Comparison of ENCODE assay signal across 12 mouse cellular contexts in the genomic region with DNA sequence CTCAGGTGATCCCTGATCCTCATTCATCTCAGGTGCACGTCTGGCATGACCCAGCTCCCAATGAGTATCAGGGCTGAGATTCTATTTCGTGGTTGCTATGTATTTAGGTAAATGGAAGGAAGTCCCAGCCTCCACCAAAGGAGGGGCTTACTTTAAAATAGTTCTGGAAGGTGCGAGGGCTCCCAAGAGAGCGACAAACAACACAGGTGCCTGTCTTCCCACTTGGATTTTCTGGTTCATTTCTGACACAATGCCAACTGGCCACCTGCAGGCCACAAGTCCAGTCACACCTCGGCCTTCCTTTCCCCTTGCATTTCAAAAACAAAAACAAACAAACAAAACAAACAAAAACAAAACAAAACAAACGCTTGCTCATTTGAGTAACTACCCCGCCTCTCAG. TPM values are rescaled to one million over a fixed set of nuclear protein-coding genes. Genes with fewer than 3 reads are reported as not detected.
DNase-seq lines count a peak whose midpoint lies in the region; ATAC-seq lines count a peak whose summit lies in the region.
"Had no signal": no experiment of that assay in that cellular context is flagged by ENCODE, and none has a peak within 500 bp of the region (broad histone marks: within the 10 kb centered on the region; RNA-seq: fewer than 3 reads in every experiment).

No protein-coding gene starts in this region.

- H3K4me3 ChIP-seq in heart, embryonic 15.5 days, result 0 out of 2 replicates have a peak overlapping the region, but pooled peaks have one; percentile 67
- H3K4me3 ChIP-seq in lung, embryonic 16.5 days (ENCODE audit: low read length), result peak overlapping the region; percentile 66
- peak overlapping the region; percentile 62; the same call in 1 of the 2 replicates for H3K4me3 ChIP-seq in stomach, embryonic 15.5 days (replicated peaks)

- no peak overlapping the region for H3K4me2 ChIP-seq in heart, embryonic 15.5 days
- H3K4me2 ChIP-seq in lung, embryonic 16.5 days (ENCODE audit: low read depth, low read length), result peak overlapping the region; percentile 88
- H3K4me2 ChIP-seq in stomach, embryonic 15.5 days, result peak overlapping the region; percentile 97; the same call in 1 of the 2 replicates

- ATAC-seq in heart, embryonic 15.5 days (replicated peaks; ENCODE audit: insufficient number of reproducible peaks, insufficient read depth, low FRiP score, low read depth), result no peak
- ATAC-seq in lung, embryonic 16.5 days (ENCODE audit: low read depth), result no peak
- ATAC-seq in stomach, embryonic 15.5 days (ENCODE audit: insufficient read depth, low FRiP score, low read depth), result peak; percentile 21; the same call in 1 of the 2 replicates

- H3K27me3 ChIP-seq in heart, embryonic 15.5 days, result peaks cover 16% of the 10 kb centered on the region
- peaks cover 3% of the 10 kb centered on the region; the same call in 1 of the 2 replicates for H3K27me3 ChIP-seq in lung, embryonic 16.5 days (ENCODE audit: control insufficient read depth, insufficient read depth, low read depth, low read length)
- H3K27me3 ChIP-seq in stomach, embryonic 15.5 days (replicated peaks), result 0 out of 2 replicates have a peak, but pooled peaks cover 6% of the 10 kb centered on the region

- H3K27ac ChIP-seq in heart, embryonic 15.5 days, result no peak overlapping the region
- H3K27ac ChIP-seq in lung, embryonic 16.5 days (ENCODE audit: low read length), result peak overlapping the region; percentile 56; the same call in 1 of the 2 replicates
- peak overlapping the region; percentile 81; the same call in 1 of the 2 replicates for H3K27ac ChIP-seq in stomach, embryonic 15.5 days
- H3K27ac ChIP-seq: hindbrain, embryonic 10.5 days; limb, embryonic 12.5 days had no signal

- H3K9ac ChIP-seq in heart, embryonic 15.5 days, result no peak overlapping the region
- H3K9ac ChIP-seq in lung, embryonic 16.5 days (ENCODE audit: low read length), result no peak overlapping the region; the same call in 1 of the 2 replicates
- no peak overlapping the region for H3K9ac ChIP-seq in stomach, embryonic 15.5 days

- DNase-seq in heart, postnatal 25 days (ENCODE audit: low spot score), result no peak
- DNase-seq in lung, adult 18-20 months, result peak; percentile 24 to 52
- DNase-seq in lung, postnatal 4 days, result no peak
- no peak for DNase-seq in spleen, adult 12 weeks (ENCODE audit: low spot score)
- DNase-seq: heart, adult 18-20 months; kidney, adult 2 months; right cerebral cortex, postnatal 25 days had no signal

- no peaks in the 10 kb centered on the region for H3K9me3 ChIP-seq in heart, embryonic 15.5 days (replicated peaks)
- no peaks in the 10 kb centered on the region for H3K9me3 ChIP-seq in lung, embryonic 16.5 days (ENCODE audit: control insufficient read depth, low read length)
- no peaks in the 10 kb centered on the region for H3K9me3 ChIP-seq in stomach, embryonic 15.5 days
- H3K9me3 ChIP-seq: hindbrain, embryonic 10.5 days; limb, embryonic 12.5 days had no signal

- H3K4me1 ChIP-seq in heart, embryonic 15.5 days (replicated peaks), result peaks cover 9% of the 10 kb centered on the region
- H3K4me1 ChIP-seq in lung, embryonic 16.5 days (replicated peaks; ENCODE audit: control insufficient read depth, insufficient read depth, low read length), result no peaks in the 10 kb centered on the region; the same call in 1 of the 2 replicates
- peaks cover 8% of the 10 kb centered on the region; the same call in 1 of the 2 replicates for H3K4me1 ChIP-seq in stomach, embryonic 15.5 days

- no peaks in the 10 kb centered on the region for H3K36me3 ChIP-seq in heart, embryonic 15.5 days
- no peaks in the 10 kb centered on the region for H3K36me3 ChIP-seq in lung, embryonic 16.5 days (ENCODE audit: control insufficient read depth, insufficient read depth, low read length)
- H3K36me3 ChIP-seq in stomach, embryonic 15.5 days, result no peaks in the 10 kb centered on the region
- H3K36me3 ChIP-seq: hindbrain, embryonic 10.5 days; limb, embryonic 12.5 days had no signal

- WGBS in heart, embryonic 15.5 days, result 63% methylated on average over 7 of the region's 7 CpGs
- WGBS in lung, embryonic 16.5 days, result 35% methylated on average over 7 of the region's 7 CpGs
- WGBS in stomach, embryonic 15.5 days, result 38% methylated on average over 7 of the region's 7 CpGs

- intact Hi-C loops in heart, postnatal 25 days (cut with DNase I), result no loop called here

RNA-seq across cellular contexts. Expression of a gene that starts 1.4 kb away (rescaled TPM):
- polyA plus RNA-seq in heart, embryonic 15.5 days (2015; fragmentation: Nextera tagmentation; extraction: Ambion mirVana), result 3.2 and 6.7 TPM in 2 replicates
- total RNA-seq in heart, postnatal 25 days (2021), result under 1 TPM; 0.53 to 0.73 TPM
- polyA plus RNA-seq in lung, embryonic 16.5 days (2015; fragmentation: Nextera tagmentation; extraction: Ambion mirVana), result 12.7 and 13.0 TPM in 2 replicates
- polyA plus RNA-seq in stomach, embryonic 15.5 days (2015; fragmentation: Nextera tagmentation; extraction: Ambion mirVana), result 13.3 and 15.0 TPM in 2 replicates

Comparison
In these comparisons a context has a peak if more than half of its experiments do, and no peak if none do; other contexts are left out.
1. DNase-seq: peak in lung, adult 18-20 months (2 of 2); none in heart, postnatal 25 days (single experiment), lung, postnatal 4 days (0 of 2) and spleen, adult 12 weeks (single experiment).
2. Peak in every context shown above with its lines, with median percentiles within 50 percentile points of each other: H3K4me3 ChIP-seq.